Mouse (Mus musculus) cerebellum, adult 9-11 months (tissue): Measurements from ENCODE around the gene Lgi2.
A peak's percentile ranks its signal among the peaks of the same experiment; 100 is the strongest.

ENCODE experiments used
- DNase-seq: peaks from one replicate; pipeline ENCODE4 v3.0.0; 2022

The Lgi2 gene

GRCm38 (mm10) chr5:52534798-52535590 is 31.3 kb downstream of the Lgi2 start:
- no peak for DNase-seq

GRCm38 (mm10) chr5:52533705-52534104 is 32.6 kb downstream of the Lgi2 start:
- DNase-seq = no peak

GRCm38 (mm10) chr5:52528545-52528944 is 37.7 kb downstream of the Lgi2 start:
- peak; percentile 88 for DNase-seq

- DNase-seq = no peak
These were observed 39.8 kb downstream of the Lgi2 start for GRCm38 (mm10) chr5:52526324-52526986.

GRCm38 (mm10) chr5:52524207-52524606 is 42.1 kb downstream of the Lgi2 start:
- peak; percentile 32 for DNase-seq

GRCm38 (mm10) chr5:52519921-52520320 is 46.3 kb downstream of the Lgi2 start:
- no peak for DNase-seq

GRCm38 (mm10) chr5:52516072-52516476 is 50.2 kb downstream of the Lgi2 start:
- no peak for DNase-seq

- DNase-seq = peak; percentile 65
These were observed 50.8 kb downstream of the Lgi2 start for GRCm38 (mm10) chr5:52515246-52516021.

GRCm38 (mm10) chr5:52511089-52511488 is 55.2 kb downstream of the Lgi2 start:
- no peak for DNase-seq

- no peak for DNase-seq
These were observed 56.8 kb downstream of the Lgi2 start for GRCm38 (mm10) chr5:52509416-52509815.

GRCm38 (mm10) chr5:52504666-52505065 is 61.6 kb downstream of the Lgi2 start:
- no peak for DNase-seq

- DNase-seq = no peak
These were observed 62.1 kb downstream of the Lgi2 start for GRCm38 (mm10) chr5:52504148-52504547.

- no peak for DNase-seq
These were observed 70.6 kb downstream of the Lgi2 start for GRCm38 (mm10) chr5:52495671-52496070.

- no peak for DNase-seq
These were observed 74.8 kb downstream of the Lgi2 start for GRCm38 (mm10) chr5:52491496-52491895.

GRCm38 (mm10) chr5:52487559-52488430 is 78.5 kb downstream of the Lgi2 start:
- DNase-seq = no peak
